Mouse (Mus musculus): Measurements from ENCODE around the gene Rere.

Rere gene

DNA sequence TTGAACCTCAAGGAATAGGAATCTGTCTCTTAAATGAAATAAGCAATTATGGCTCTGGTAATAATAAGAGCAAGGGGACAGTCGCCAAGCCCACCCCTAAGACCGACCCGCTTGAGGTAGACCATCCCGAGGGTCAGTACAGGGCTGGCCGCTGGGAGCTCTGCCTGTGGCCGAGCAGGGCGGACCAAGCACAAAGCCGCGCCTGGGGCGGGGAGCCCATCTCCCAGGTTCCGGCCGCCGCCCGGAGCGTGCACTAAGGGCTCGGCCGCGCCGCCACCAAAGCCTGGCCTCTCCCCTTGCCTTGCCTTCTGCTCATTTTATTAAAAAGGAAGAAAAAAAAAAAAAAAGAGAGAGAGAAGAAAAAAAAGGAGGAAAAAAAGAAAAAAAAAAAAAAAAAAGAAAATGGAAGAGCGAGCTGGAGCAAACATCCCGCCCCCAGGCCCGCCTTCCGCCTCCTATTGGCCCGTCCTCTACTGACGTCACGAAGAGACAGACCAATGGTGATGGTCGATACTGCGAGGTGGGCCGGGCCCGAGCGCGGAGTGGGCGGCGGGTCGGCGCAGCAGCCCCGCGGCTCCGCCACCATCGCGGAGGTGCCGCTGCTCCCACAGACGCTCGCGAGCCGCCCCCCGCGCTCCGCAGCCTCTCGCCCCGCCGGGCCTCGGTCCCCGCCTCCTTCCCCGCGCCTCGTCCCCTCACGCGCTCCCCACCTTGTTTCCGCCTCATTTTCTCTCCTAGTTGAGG, at the start of gene Rere:
Gene Rere, plus strand, starts transcription at position 629 of the 744 bp plus-strand sequence.
- DNase-seq (ENCODE audit: low spot score): peak; percentile 97

DNA sequence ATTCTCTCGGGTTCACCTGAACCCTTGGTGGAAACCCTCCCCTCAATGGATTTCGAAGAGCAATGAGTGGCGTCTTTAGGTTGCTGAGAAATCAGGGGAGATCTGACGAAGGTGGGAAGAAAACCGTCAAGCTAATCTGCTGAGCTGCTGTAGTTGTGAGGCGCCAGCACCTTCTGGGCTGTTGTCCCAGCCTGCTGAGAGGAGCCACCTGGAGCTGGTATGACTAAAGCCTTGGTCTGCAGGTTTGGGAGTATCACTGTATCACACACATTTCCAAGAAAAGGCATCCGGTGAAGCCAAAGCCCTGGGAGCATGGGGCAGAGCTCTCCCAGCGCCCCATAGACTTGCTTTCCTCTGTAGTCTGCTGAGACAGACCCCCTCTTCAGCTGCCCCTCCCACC, 49.6 kb upstream of the Rere start:
- DNase-seq (ENCODE audit: low spot score): no peak

DNA sequence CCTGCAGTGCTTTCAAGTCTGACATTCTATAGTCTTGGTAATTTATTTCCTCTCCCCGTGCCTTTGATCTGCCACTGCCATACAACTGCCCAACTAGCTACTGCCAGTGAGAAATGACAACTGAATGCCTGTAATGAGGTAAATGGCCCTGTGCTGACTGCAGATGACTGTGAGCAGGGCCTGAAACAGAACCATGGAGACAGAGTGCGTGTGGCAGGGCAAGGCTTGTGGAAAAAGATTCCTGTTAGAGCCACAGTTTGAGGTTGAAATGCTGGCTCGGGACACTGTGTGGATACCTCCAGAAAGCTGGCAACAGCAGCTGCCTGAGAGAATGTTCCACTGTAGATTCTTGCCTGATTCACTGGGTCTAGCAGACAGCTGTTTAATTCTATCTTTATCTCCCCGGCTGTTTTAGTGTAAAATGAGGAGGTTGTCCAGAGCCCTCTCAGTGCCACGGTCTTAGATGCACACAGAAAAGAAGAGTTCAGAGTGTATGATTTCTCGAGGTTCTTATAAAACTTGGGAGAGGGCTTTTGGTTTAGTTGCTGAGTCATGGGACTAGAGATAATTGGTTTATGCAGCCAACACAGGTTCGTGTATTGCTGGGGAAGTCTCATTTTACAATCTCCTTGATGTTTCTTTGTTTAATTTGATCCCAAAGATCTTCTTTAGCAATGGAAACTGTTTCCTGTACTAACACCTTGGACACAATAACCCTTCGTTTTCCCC, 46.7 kb upstream of the Rere start:
- no peak for DNase-seq (ENCODE audit: low spot score)

DNA sequence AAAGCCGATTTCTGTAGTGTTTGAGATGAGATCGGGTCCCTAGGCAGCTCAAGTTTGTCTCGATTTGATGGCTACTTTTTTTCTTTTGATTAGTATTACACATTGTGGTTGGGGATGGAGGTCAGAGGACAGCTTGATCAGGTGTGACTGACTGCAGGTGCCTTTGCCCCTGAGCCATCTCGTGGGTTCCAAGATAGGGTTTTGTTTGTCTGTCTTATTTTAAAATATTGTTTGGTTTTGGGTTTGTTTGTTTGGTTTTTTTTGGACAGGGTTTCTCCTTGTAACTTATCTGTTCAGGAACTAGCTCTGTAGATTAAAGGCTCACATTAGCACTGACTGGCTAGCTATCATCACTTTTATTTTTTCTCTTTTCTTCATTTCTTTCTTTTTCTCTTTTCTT, 45.9 kb upstream of the Rere start:
- no peak for DNase-seq (ENCODE audit: low spot score)

DNA sequence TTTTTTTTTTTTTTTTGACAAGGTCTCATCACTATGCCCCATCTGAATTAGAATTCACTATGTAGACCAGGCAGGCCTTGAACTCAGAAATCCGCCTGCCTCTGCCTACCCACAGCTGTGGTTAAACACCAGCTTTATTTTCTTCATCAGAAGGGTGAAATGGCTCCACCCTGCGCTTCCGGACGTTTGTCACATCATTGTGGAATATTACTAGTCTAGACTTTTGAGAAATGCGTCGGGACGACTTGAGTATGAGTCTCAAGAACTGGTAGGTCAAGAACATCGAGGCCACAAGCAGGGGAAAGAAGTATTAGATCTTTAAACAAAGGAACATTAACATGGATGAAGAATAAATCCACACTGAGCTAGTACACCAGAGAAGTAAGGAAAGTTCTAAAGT, 45.4 kb upstream of the Rere start:
- no peak for DNase-seq (ENCODE audit: low spot score)

DNA sequence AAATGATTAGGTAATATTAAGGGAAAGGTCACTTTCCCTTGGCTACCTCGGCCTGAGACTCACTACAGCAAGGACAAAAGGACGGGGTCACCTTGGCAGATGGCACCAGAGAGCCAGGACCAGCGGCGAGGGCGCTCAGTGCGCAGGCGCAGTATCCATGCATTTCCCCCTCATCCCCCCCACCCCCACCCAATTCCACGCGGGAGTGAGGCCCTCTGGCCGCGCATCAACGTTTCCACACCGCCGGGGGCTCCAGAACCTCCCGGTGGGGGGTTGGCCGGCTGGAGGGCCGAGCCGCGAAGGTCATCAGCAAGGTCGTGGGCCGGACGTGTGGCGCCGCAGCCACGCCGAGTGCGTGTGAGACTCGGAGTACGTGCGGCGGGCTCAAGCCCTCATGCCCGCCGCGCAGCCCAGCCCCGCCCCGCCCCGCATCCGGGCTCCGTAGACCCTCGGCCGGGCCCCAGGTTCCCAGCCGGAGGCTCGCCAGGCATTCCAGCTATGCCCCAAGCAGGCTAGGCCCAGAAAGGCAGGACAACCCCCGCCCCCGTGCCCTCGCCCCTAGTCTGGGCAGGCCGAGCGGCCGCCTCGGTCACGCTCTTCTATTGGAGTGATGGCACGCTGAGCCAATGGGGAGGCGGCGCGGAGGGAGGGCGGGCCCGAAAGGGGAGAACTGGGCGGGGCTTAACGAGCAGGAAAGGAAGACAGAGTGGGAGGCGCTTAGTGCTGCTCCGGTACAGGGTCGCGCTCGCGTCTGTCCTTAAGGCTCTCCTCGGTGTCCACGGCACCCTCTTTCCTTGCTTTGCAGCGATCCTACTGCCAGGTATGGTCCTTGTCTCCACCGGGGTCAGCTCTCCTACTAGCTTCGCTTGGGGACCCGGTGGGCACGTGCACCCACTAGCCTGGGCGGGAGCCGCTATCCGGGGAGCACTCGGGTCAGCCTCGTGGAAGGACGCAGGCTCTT, 44.6 kb upstream of the Rere start, which contains the start of gene Eno1:
Gene Eno1, plus strand, starts transcription at position 201 of the 961 bp plus-strand sequence.
- peak; percentile 94 for DNase-seq (ENCODE audit: low spot score)

DNA sequence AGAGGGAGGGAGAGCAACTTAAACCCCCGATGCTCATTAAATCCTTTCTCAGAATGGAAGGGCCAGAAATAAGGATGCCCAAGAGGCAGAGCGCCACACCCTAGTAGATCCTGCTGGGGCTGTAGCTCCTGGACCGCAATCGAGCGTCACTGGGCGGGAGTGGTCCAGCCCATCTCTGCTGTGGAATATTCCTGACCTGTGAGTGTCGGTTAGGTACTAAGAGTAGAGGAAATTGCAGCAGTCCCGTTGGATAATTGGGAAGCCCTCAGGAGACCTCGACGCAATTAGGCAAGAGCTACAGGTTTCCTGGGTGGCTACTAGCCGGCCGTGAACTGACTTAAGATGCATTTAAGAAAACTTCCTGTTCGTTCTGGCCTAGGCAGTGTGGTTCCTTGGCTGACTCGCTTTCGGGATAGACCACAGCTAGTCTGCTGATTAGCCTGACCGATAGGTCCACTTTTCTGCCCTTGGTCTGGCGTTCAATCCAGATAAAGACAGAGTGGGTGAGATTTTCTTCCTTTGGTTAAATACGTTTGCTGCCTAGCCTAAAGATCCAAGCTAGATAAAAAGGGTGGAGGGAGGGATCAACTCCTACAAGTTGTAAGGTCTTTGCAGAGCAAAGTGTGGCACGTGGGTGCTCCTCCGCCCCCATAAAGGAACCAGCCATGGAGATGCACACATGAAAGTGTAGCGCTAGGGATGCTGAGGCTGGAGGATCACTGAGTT, 43.6 kb upstream of the Rere start:
- no peak for DNase-seq (ENCODE audit: low spot score)

DNA sequence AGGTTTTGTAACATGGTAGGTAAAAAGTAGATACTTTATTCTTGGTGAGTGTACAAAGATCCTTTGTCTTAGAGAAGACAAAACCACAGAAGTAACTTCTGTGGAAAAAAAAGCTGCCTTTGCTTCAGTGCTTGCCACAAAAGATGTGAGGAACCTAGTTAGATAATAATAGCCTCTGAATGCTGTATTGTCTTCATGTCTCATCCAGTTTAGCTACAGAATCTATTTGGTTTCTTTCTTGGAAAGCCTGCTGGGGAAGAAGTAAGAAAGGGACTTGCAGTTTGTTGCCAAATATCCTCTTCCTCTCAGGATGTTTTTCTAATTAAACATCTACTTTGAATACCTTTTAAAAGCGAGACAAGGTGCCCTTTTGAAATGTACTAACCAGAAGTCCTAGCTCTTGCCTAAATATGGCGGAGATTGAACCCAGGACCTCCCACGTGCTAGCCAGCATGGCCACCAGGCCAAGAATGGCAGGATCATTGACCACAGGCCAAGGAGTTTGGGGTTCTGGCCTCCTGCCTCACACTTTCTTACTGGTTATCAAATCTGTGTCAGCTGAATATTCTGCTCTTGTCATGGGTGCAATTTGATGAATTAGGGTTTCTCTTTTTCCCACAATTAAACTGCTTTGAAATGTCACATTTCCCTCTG, 42.9 kb upstream of the Rere start:
- no peak for DNase-seq (ENCODE audit: low spot score)

DNA sequence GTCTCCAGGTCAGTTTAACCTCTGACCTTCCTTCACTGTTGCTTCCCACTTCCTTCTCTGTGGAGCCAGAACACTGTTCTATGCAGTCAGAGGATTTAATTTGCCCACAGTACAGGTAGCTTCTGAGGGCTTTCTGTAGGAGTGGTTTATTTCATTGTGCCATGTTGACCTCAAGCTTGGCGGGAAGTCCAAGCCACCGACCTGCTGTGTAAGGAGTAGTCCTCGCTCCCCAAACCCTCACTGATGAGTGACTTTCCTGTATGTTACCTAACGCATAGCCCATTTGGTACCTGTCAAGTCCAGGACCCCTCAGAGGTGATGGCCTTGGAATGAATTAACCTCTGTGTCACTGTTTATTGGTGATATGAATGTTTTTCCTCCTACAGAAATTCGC, 42.4 kb upstream of the Rere start:
- no peak for DNase-seq (ENCODE audit: low spot score)

DNA sequence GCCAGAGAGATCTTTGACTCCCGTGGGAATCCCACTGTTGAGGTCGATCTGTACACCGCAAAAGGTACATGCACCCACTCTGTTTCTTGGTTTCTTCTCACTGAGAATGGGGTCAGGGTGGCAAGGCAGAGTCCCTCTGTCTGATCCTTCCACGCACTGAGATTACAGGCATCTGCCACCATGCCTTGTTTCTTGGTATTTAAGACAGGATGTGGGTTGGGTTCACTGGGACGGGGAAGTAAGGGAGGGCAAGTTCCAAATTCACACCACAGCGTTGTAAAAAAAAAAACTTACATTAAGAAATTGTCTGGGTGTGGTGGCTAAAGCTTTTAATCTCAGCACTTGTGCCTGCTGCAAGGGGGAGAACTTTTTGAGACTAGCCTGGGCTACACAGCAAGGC, 41.9 kb upstream of the Rere start:
- DNase-seq (ENCODE audit: low spot score): no peak

DNA sequence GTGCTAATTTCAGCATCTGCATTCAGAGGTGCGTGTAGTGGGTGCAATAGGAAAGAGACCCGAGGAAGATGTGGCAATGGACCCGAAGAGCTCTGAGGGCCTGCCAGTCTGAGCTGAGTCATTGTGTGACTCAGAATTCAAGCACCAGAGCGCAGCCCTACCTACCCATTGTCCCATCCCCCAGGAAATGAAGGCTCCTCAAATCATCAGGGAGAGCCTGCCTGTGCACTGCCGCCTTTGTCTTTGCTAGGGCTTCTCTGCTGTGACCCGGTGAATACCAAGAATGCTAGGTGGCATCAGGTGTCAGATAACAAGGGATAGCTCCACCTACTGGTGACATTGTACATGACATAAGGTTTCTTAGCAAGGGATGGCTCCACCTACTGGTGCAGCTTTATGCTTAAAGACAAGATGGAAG, 41.5 kb upstream of the Rere start:
- DNase-seq (ENCODE audit: low spot score): peak; percentile 90

DNA sequence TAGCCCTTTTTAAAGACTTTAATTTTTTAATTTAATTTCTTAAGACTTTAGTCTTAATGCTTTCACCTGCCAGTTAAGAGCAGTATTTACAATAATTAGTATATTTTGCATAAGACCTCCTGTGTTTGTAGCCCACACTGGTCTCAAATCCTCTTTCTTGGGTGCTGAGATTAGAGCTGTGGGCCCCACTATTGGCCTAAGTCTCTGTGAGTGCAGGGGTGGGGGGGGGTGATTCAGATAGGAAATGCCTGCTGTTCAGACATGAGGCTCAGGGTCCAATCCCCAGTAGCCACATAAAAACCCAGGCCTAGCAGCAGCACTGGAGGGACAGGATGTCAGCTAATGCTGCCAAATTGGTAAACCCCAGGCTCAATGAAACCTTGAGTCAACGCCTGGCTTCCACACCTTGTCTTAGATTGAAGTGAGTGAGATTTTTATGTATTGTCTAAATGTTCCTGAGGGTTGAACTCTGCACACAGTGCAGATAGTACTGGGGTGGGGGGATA, 41.0 kb upstream of the Rere start:
- DNase-seq (ENCODE audit: low spot score): no peak

DNA sequence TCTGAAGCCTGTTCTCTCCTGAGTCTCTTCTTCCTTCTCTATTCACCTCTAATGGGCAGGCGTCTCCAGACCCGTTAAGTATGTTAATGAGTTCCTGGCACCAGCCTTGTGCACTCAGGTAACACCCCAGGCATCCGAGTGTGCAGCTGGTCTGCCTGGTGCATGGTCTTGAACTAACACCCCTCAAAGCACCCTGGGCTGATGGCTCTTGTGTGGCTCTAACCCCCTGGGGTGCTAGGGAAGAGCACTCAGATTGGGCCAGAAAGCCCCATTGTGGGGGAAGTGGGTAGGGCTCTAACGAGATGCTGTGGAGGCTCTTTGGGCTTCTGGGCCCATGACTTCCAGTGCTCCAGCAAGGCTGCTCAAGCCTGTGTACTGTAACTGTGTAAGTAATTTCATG, 39.7 kb upstream of the Rere start:
- DNase-seq (ENCODE audit: low spot score): no peak

DNA sequence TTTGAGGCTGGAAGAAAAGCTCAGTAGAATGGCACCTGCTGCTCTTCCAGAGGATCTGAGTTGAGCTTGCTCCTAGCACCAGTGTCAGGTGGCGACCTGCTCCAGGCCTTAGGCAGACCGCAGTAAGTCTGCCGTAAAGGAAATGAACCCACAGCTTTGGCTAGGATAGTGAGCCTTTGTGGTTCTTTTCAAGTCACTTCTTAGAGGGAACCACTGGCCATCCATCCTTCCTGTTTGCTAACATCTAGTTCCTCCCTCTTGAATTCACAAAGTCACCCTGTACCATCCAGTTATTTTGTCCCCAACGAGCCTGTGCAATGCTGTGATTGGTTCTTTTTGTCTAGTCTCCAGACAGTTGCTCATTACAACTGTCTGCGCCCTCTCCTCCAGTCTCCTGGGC, 38.7 kb upstream of the Rere start:
- DNase-seq (ENCODE audit: low spot score): no peak

DNA sequence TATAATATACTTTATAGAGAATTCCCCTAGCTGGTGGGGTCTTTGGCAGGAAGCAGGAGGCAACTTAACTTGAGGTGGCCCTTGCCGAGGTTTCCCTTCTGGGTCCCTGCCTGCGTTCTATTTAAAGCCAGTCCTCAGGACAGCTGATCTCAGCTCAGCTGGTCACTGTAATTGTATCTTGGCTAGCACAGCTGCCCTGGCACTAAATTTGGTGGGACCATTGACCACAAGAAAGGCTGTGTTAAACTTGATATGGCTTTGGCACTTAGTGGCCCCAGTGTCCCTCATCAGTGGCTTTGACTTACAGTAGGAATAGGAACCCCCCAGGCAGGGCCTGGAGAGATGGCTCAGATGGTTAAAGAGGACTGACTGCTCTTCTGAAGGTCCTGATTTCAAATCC, 35.6 kb upstream of the Rere start:
- no peak for DNase-seq (ENCODE audit: low spot score)

DNA sequence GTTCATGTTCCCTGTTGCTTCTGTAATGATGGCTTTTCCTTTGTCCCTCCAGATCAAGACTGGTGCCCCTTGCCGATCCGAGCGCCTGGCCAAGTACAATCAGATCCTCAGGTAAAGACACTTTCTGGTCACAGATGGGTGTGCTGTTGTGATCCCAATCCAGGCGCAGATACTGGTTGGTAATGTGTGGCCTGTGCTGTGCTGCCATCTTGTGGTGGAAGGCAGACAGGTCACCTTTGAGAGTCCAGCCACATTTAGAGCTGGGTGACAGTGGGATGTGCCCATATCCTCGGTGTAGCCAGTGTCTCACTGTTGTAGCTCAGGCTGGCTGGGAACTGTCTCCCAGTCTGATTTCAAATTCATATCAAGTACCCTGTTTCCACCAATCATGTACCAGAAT, 33.4 kb upstream of the Rere start:
- peak; percentile 67 for DNase-seq (ENCODE audit: low spot score)

DNA sequence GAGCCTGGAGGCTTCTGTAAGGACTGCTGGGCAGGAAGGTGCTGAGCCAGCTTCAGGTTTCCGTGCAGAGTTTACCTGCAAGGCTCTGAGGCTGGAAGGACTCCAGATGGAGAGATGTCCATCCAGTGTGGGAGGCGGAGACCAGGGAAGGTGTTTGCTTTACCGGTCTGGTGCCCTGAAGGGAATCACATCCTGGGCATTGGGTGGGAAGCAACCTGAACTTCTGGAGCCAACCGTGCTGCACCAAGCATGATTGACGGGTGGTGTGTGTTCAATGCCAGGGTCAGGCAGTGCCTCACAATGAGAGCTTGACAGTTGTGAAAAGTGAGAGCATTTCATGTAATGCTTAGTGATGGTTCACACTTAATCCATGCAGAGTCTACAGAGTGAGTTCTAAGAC, 32.5 kb upstream of the Rere start:
- DNase-seq (ENCODE audit: low spot score): no peak

DNA sequence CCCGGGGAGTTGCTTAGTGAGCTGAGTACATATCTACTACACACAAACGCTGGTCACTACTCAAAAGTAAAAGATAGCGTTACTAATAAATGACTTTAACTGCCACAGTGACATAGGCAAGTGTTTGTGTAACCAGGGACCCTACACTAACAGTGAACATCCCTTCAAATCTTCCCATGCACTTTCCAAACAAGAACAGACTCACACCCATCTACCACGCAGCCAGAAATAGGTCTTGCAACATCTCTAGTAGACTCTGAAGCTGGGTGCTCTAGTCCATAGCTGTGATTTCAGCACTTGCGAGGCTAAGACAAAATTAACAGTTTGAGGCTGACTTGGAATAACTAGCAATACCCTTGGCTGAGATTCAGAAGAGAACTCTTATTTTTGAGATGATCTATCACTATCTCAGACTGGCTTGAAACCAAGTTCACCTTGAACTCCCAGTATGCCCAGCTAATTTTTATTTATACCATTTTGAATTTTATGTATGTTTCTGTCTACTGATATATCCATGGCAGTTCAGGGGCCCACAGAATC, 31.6 kb upstream of the Rere start:
- DNase-seq (ENCODE audit: low spot score): no peak

DNA sequence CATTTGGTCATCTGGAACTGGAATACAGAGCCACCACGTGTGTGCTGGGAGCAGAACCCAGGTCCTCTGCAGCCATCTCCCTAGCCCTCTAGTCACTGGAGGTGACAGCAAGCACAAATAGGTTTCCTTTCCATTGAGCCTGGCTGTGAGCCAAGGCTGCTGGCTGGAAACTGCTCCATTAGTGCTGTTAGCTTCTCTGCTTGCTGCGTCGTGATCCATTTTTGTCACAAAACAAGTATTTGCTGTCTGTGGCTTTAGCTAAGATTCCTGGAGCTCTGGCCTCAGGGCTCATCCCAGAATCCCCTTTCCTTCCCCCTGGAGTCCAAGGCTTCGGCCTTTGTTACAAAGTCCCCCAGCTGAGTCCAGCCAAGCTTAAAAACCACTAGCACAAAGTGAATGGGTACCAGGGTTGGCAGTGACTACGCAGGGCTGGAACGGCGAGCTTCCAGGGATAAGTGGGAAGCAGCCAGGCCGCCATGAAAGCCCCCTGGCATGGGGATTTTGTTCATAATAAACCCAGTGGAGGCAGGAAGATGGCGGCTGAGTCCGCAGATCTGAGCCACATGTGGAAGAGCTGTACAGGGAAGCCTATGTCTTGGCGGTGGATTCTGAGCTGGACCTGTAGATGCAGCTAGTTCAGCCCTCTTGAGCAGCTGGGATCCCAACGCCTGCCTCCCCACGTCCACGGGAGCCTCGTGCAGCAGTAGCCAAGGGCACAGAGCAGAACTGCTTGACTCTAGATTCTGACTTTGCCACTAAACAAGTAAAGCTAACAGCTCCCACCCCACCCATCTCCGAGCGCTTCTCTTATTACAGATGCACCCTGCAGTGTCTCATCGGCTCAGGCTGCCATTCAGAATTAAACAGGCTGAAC, 30.7 kb upstream of the Rere start:
- no peak for DNase-seq (ENCODE audit: low spot score)

DNA sequence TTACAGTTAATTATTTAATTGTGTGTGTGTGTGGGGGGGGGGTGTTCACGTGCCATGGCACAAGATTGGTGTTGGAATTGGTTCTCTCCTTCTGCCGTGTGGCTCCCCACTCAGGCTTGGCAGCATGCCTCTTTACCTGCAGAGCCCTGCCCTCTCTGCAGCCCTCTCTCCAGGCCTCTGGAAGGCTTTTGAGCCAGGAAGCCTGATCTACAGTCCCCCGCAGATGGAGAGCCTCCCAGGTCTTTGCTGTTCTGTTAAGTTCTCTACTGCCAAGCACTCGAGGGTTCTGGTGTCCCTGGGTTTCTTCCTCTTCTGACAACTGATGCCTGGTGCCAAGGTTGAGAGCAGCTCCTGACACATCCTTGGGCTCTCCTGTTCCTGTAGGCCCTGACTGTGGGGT, 27.0 kb upstream of the Rere start:
- no peak for DNase-seq (ENCODE audit: low spot score)
